Mouse (Mus musculus) spleen, adult 10 weeks (tissue): ENCODE measurements around the gene Actb. TPM values are rescaled to one million over a fixed set of nuclear protein-coding genes. Genes with fewer than 3 reads are reported as not detected.

ENCODE experiments used
- polyA plus RNA-seq: library from polyadenylated mRNA; stranded (reverse); fragments of 350-450 nt; fragmentation: Illumina TruSeq; extraction: RNeasy Lipid Tissue Mini Kit (QIAGEN cat#74804); gene quantifications from one replicate; pipeline ENCODE4 v1.2.3, GENCODE M21; 2015; ENCODE audit warnings: low replicate concordance; ENCODE audit not compliant: insufficient read depth

Actb gene
- polyA plus RNA-seq: 2,641 TPM

GRCm38 (mm10) chr5:142906532-142907047, at the start of gene Actb:
Gene Actb (minus strand): TSS chr5:142906754.

GRCm38 (mm10) chr5:142894918-142895613, 11.5 kb downstream of the Actb start, which contains the start of gene Fbxl18:
Gene Fbxl18 (minus strand): TSS chr5:142895421.

Other genes with a start within 250 kb of the Actb start
- 2.5 TPM for gene Slc29a4, start 214.2 kb downstream of the Actb start, polyA plus RNA-seq
- gene Tnrc18, start 89.1 kb downstream of the Actb start, polyA plus RNA-seq: 6.3 TPM
- gene Fbxl18, start 11.3 kb downstream of the Actb start, polyA plus RNA-seq: 5.6 TPM
- 12.8 TPM for gene Fscn1, start 53.6 kb upstream of the Actb start, polyA plus RNA-seq
- gene Rnf216, start 206.2 kb upstream of the Actb start, polyA plus RNA-seq: 36.7 TPM
- gene Olfr718-ps1, start 240.8 kb upstream of the Actb start, polyA plus RNA-seq: not detected